Mouse (Mus musculus) bone marrow, adult 2 months (tissue): ENCODE results near the gene Tenm4.

Source experiments
- CTCF ChIP-seq: fragments of 200-500 bp; IDR thresholded peaks from 2 replicates; pipeline ENCODE4 v1.5.1; 2011; ENCODE audit warnings: low read length, control low read depth; ENCODE audit not compliant: control insufficient read depth, insufficient read depth
- POLR2A ChIP-seq: fragments of 200-500 bp; IDR thresholded peaks from 2 replicates; pipeline ENCODE4 v1.6.1; 2011; ENCODE audit warnings: low read depth, mild to moderate bottlenecking, control low read depth, low read length, borderline replicate concordance; ENCODE audit not compliant: control insufficient read depth

GRCm38 (mm10) chr7:96141876-96142275 is 29.2 kb upstream of the Tenm4 start:
- TF ChIP-seq POLR2A (no peak), CTCF (no peak)
